Mouse (Mus musculus) small intestine, adult 2 months (tissue): ENCODE measurements around the gene Limd2. TPM values are rescaled to one million over a fixed set of nuclear protein-coding genes. Genes with fewer than 3 reads are reported as not detected.

Source experiments
- H3K27ac ChIP-seq: fragments of 200-500 bp; 2 replicates; pipeline ENCODE4 v1.5.1; 2012; ENCODE audit warnings: low read depth, low read length, control low read depth, inconsistent platforms; ENCODE audit not compliant: insufficient read depth
- H3K27me3 ChIP-seq: fragments of 200-500 bp; 2 replicates; pipeline ENCODE4 v1.6.1; 2012; ENCODE audit warnings: mild to moderate bottlenecking, moderate library complexity, low read length, inconsistent platforms; ENCODE audit not compliant: control insufficient read depth, insufficient read depth
- H3K36me3 ChIP-seq: fragments of 200-500 bp; 2 replicates; pipeline ENCODE4 v1.6.1; 2012; ENCODE audit warnings: mild to moderate bottlenecking, low read length, control low read depth, inconsistent platforms; ENCODE audit not compliant: control insufficient read depth, insufficient read depth
- H3K4me1 ChIP-seq: fragments of 200-500 bp; 2 replicates; pipeline ENCODE4 v1.6.1; 2012; ENCODE audit warnings: low read length, inconsistent platforms, mixed read lengths; ENCODE audit not compliant: control insufficient read depth, insufficient read depth, insufficient read length
- H3K4me3 ChIP-seq: fragments of 200-500 bp; 2 replicates; pipeline ENCODE4 v1.5.1; 2012; ENCODE audit warnings: low read depth, mild to moderate bottlenecking, control low read depth, inconsistent platforms, low read length, moderate library complexity
- CTCF ChIP-seq: fragments of 200-500 bp; IDR thresholded peaks from 2 replicates; pipeline ENCODE4 v1.5.1; 2012; ENCODE audit warnings: low read depth, mild to moderate bottlenecking, control low read depth, inconsistent platforms, low read length, moderate library complexity, mixed read lengths; ENCODE audit not compliant: insufficient replicate concordance, insufficient read length; ENCODE audit errors: extremely low read depth
- POLR2A ChIP-seq: fragments of 200-500 bp; IDR thresholded peaks from 2 replicates; pipeline ENCODE4 v1.6.1; 2012; ENCODE audit warnings: low read depth, mild to moderate bottlenecking, control low read depth, inconsistent platforms, low read length, moderate library complexity
- WGBS: fragments of 180-500 bp; shearing (Covaris S2); methylation state at CpG from one replicate; pipeline ENCODE4 v1.1.7; 2018; 5-methylcytosine and 5-hydroxymethylcytosine counted together
- polyA plus RNA-seq: library from polyadenylated mRNA; depleted of rRNA; stranded (reverse); fragments of >200 nt; gene quantifications from 2 replicates; pipeline ENCODE4 v1.2.3, GENCODE M21; 2012

Limd2 gene
- polyA plus RNA-seq, 1 experiment = 21.7 TPM

GRCm38 (mm10) chr11:106158081-106158929, 2.4 kb downstream of the Limd2 start:
- no peaks in the 10 kb centered on the region for H3K27me3 ChIP-seq
- peaks cover 17% of the 10 kb centered on the region for H3K36me3 ChIP-seq
- TF ChIP-seq CTCF = peak; percentile 28; the same call in 1 of the 2 replicates
- no peak for TF ChIP-seq POLR2A
- peak overlapping the region; percentile 77; the same call in 1 of the 2 replicates for H3K27ac ChIP-seq
- H3K4me3 ChIP-seq = peak overlapping the region; percentile 73
- WGBS = 58% methylated on average over 14 of the region's 14 CpGs
- peaks cover 9% of the 10 kb centered on the region for H3K4me1 ChIP-seq

GRCm38 (mm10) chr11:106157154-106157553, 3.5 kb downstream of the Limd2 start:
- Histone ChIP-seq H3K4me3 (no peak overlapping the region), H3K27me3 (no peaks in the 10 kb centered on the region), H3K4me1 (peaks cover 9% of the 10 kb centered on the region), H3K36me3 (peaks cover 20% of the 10 kb centered on the region), H3K27ac (no peak overlapping the region)
- 73% methylated on average over 7 of the region's 7 CpGs for WGBS
- TF ChIP-seq POLR2A = no peak
- TF ChIP-seq CTCF = no peak

- Histone ChIP-seq H3K27ac (no peak overlapping the region), H3K27me3 (no peaks in the 10 kb centered on the region), H3K36me3 (peaks cover 28% of the 10 kb centered on the region), H3K4me1 (peaks cover 9% of the 10 kb centered on the region), H3K4me3 (no peak overlapping the region)
- WGBS = 88% methylated on average over 1 of the region's 1 CpGs
- TF ChIP-seq POLR2A (no peak), CTCF (no peak)
Observed at GRCm38 (mm10) chr11:106156257-106156656, 4.4 kb downstream of the Limd2 start.

GRCm38 (mm10) chr11:106155761-106156160, 4.9 kb downstream of the Limd2 start:
- no peak overlapping the region for H3K4me3 ChIP-seq
- 63% methylated on average over 3 of the region's 3 CpGs for WGBS
- H3K27ac ChIP-seq = no peak overlapping the region
- TF ChIP-seq CTCF (no peak), POLR2A (no peak)
- H3K4me1 ChIP-seq = peaks cover 9% of the 10 kb centered on the region
- H3K36me3 ChIP-seq = peaks cover 32% of the 10 kb centered on the region
- no peaks in the 10 kb centered on the region for H3K27me3 ChIP-seq

GRCm38 (mm10) chr11:106154770-106155169, 5.9 kb downstream of the Limd2 start:
- H3K36me3 ChIP-seq = peaks cover 41% of the 10 kb centered on the region
- no peaks in the 10 kb centered on the region for H3K27me3 ChIP-seq
- H3K4me3 ChIP-seq = no peak overlapping the region
- 80% methylated on average over 2 of the region's 2 CpGs for WGBS
- H3K27ac ChIP-seq = no peak overlapping the region
- TF ChIP-seq CTCF (no peak), POLR2A (no peak)
- H3K4me1 ChIP-seq = peaks cover 6% of the 10 kb centered on the region

GRCm38 (mm10) chr11:106154091-106154490, 6.6 kb downstream of the Limd2 start:
- H3K27ac ChIP-seq = no peak overlapping the region
- no peaks in the 10 kb centered on the region for H3K27me3 ChIP-seq
- WGBS = 83% methylated on average over 5 of the region's 5 CpGs
- no peak overlapping the region for H3K4me3 ChIP-seq
- peaks cover 6% of the 10 kb centered on the region for H3K4me1 ChIP-seq
- peaks cover 47% of the 10 kb centered on the region for H3K36me3 ChIP-seq
- TF ChIP-seq POLR2A = no peak
- no peak for TF ChIP-seq CTCF

GRCm38 (mm10) chr11:106152132-106152531, 8.5 kb downstream of the Limd2 start:
- H3K27ac ChIP-seq = no peak overlapping the region
- peaks cover 6% of the 10 kb centered on the region for H3K4me1 ChIP-seq
- peaks cover 58% of the 10 kb centered on the region for H3K36me3 ChIP-seq
- TF ChIP-seq CTCF (no peak), POLR2A (no peak)
- WGBS = 89% methylated on average over 8 of the region's 8 CpGs
- H3K27me3 ChIP-seq = no peaks in the 10 kb centered on the region
- H3K4me3 ChIP-seq = no peak overlapping the region

GRCm38 (mm10) chr11:106151219-106151618, 9.4 kb downstream of the Limd2 start:
- Histone ChIP-seq H3K36me3 (peaks cover 62% of the 10 kb centered on the region), H3K4me1 (peaks cover 6% of the 10 kb centered on the region), H3K27ac (no peak overlapping the region), H3K4me3 (no peak overlapping the region), H3K27me3 (no peaks in the 10 kb centered on the region)
- 30% methylated on average over 3 of the region's 3 CpGs for WGBS
- TF ChIP-seq CTCF (no peak), POLR2A (no peak)
